Mouse (Mus musculus) cerebellum, adult 18-20 months (tissue): Measurements from ENCODE around the gene B4galt1.

Experiments
- DNase-seq, 2 experiments: peaks; one replicate each; pipeline ENCODE4 v3.0.0; 2021

B4galt1 gene

DNA sequence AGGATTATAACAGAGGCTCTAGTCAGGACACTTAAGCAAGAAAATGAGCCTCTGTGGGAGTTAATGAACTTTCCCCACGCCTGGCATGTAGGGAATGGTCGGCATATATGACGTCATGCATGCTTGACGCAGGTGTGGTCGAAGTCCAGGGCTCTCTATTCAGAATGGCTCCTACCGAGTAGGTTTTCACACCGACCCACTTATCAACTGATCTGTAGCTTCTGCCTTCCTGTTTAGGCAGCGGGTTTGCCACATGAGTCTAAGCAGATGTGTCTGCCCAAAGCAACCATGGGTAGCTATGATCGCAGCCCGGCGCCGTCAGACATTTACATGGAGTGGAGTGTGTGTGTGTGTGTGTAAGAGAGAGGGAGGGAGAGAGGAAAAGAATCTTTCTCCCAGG lies 14.6 kb downstream of the B4galt1 start:
- DNase-seq = no peak

DNA sequence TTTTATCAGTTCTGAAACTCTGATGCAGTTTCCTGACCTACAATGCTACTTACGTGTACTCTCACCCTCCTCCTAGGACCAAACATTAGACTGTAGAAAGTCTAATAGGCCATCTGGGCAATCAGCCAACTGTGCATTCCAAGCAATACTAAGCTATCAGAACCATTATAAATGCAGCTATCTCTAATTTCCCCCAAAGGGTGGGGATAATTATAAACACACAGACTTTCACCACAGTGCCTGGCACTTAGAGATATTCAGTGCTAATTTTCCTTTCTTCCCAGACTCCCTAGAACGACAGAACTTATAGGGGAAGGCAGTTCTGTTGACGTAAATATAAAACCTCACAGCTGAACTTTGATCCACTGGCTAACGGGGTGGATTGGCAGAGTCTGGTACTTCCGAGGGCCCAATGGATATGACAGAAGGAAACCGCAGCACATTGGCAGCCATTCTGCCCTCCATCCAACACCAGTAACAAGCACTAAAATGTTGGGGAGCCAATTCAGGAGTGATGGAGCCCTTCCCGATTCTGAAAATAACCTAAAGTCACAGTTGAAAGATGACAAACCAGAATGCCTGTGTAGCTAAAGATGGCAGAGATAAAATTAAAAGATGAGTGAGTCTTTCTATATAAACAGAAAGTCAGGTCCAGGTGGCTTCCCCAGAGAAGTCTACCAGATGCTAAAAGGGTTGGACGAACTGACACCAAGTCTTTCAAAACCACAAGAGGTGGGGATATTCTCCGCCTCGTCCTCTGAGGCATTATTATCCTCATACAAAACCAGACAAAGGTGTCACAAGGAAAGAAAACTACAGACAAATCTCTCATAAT lies 16.1 kb downstream of the B4galt1 start:
- DNase-seq = no peak

DNA sequence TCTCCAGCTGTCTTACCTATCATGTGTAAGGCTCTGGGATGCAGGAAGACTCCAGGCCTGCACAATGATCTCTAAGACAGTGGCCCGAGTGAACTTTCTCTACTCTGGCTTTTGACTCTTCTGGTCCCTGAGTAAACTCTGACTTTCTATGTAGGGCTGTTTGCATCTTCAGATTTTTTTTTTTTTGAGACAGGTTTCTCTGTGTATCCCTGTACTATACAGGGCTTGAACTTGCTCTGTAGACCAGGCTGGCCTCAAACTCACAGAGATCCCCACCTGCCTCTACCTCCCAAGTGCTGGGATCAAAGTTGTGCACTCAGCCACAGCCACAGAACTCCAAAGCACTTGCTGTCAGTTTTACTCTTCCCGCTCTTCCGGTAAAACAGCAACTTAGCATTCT lies 16.8 kb downstream of the B4galt1 start:
- no peak for DNase-seq

DNA sequence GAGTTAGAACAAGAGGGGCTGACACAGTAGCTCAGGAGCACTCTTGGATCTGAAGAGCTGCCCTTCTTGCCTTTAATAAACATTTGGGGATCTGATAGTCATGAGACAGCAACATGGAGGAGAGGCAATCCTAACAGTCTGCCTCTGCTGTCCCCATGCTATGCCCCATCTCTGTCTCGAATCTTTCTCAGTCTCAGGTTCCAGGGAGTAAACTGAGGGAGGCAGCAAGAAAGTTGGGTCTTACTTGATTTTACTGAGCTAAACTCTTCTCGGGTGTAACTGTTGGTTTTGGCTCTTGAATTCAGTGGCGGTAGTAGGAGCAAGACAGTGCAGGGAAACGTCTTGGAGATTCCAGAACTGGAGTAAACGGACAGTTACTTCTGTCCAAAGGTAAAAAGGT lies 18.9 kb downstream of the B4galt1 start:
- DNase-seq = no peak

DNA sequence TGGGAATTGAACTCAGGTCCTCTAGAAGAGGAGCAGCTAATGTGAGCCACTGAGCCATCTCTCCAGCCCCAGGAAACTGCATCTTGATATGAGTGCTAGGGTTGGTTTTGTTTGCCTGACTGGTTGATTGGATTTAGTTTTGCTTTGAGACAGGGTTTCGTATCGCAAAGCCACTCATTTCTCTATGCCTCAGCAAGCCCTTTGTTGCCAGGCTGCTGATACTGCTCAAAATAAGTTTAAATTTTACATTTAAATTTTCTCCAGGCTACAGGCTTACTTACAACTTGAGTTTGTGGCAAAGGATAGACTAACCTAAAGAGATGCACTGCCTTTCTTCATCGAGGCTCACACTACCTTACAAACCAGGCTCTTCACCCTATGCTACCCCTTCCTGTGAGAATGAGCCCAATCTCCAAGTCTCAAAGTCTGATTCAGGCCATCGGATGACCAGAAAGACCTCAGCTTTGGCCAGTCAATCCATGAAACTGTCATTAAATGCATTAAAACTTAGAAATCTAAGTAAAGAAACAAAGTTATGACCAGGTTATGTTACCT lies 19.5 kb downstream of the B4galt1 start:
- DNase-seq = no peak

DNA sequence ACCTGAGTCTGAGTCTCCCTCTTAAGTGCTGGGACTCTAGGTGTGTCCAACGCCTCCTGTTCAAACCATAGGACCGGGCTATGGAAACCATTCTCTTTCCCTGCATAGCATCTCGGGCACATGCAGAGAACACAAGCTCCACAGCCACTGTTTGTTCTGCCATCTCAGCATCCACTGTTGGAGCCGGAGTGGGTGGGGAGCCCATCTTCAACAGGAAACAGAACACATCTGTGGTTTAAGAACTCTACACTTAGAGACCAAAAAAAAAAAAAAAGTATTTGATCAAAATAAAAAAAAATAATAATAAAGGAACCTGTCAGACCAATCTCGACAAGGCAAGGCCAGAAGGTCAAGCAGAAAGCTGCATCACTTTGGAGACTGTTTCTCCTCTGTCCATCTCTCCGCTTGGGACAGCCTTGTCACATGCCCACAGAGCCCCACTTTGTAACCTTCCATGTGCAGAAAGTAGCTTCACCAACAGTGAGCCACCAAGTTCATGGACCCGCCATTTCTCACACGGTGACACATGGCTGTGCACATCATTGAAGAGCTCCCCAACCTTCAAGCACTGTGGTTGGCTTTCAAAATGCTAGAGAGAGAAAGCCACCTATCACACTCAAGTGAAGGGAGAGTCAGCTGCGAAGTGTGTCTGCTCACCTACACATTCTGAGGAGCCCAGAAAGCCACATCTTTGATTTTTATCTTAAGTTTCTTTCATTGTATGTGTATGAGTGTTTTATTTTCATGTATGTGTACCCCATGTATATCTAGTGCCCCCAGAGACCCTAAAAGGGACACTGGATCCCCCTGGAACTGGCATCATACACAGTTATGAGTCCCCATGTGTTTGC lies 20.2 kb downstream of the B4galt1 start:
- DNase-seq = no peak

DNA sequence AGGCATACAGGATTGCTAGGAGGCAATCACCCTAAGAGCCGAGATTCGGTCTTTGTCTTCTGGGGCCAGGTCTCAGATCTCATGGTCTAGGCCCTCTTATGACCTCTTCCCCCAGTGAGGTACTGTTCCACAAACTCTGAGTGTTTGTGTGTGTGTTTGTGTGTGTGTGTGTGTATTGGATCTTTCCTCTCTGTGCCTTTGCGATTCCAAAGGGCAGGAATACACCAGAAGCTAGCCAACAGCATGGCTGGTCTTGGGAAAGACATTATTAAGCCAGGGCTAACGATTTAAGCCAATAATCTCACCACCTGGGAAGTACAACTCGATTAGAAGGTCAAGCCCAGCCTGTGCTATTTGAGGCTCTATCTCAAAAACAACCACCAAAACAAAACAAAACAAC lies 23.3 kb downstream of the B4galt1 start:
- no peak for DNase-seq

DNA sequence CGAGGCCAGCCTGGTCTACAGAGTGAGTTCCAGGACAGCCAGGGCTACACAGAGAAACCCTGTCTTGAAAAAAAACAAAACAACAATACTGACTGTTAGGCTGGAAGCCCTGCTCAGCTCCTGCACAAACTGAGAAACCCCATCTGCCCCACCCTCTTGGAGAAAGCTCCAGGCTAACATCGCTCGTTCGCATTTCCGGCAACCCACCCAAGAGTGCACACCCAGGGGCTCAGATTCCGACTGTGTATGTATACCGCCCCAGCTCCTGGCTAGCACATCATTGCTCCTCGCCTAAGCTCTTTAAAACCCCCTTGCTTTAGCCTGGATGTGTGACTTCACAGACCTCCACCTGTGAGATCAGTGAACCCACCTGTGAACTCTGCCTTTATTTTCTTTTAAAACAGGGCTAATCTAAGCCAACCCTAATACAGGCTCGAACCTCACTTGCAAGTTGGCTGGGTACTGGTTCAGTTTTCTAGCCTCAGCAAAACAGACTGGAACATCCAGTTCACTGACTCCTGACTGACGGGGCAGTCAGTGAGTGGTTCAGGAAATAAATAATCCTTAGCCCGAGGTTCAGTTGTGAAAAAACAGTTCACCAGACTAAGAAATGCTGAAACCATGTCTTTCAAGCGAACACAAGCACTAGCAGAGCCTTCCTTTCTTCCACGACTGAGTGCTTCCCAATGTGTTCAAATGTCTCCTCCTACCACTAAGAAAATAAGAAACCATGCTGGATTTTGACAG lies 24.0 kb downstream of the B4galt1 start:
- no peak for DNase-seq

DNA sequence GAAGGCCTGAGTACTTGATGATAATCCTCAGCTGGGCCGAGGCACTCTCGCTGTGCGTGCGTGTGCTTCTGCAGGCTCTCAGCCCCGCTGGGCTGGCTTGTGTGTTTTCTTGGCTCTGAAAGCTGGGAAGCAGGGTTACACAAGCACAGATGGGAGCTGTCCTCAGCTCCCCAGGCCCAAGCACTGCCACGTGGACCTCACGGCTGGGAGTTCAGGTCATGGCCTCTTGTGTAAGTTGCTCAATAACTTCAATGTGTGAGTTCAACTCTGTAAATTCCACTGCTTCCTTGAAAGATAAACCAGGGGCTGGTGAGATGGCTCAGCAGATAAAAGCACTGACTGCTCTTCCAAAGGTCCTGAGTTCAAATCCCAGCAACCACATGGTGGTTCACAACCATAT lies 24.9 kb downstream of the B4galt1 start:
- DNase-seq = no peak

DNA sequence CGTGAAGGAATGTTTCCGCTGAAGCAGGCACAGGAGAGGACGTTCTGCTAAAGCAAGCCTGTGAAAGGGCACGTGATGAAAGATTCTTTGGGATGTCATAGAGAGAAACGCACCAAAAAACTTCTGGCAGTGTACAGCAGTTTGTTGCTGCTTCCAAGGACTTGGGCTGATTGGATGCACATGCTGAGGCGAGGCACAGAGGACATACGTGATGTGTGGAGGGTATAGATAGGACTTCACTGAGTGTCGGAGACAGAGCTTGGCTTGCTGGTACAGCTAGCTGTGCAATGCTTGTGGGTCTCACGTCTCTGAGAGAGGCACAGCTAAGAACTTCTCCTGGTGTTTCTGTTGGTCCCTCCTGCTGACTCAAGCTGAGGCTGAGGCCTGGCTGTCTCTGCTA lies 25.9 kb downstream of the B4galt1 start:
- no peak for DNase-seq

DNA sequence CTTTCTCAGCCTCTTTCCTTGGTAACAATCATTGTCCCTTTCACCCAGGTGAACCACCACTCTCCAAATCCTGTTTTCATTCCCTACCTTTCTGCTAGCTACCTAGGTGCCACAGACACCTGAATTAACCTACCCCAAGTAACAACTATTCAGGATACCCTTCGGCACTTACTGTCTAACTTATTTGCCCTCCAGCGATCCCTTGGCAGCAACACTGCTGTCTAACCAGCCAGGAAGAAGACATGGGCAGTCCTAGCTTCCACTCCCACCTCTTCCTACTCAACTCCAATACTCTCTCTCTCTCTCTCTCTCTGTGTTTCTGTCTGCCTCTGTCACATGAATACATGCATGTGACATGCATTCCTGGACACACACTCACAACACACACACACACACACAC lies 27.0 kb downstream of the B4galt1 start:
- DNase-seq = no peak

DNA sequence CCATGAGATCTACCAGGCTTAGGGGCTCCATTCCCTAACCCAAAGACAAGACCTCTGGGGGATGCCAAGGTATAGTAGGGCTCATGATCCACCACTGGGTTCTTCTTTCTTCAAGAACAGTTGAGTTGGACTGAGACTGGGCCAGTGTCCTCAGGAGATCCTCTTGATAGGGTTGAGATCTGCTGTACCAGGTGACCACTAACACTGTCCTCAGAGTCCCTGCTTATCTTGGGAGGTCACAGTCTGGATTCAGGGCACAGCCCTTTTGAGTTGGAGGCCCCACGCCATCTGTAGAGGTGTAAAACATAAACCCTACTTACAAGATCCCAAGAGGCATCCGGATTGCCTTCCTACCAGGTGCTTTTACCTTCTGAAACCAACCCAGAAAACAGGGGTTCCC lies 27.8 kb downstream of the B4galt1 start:
- DNase-seq = no peak

DNA sequence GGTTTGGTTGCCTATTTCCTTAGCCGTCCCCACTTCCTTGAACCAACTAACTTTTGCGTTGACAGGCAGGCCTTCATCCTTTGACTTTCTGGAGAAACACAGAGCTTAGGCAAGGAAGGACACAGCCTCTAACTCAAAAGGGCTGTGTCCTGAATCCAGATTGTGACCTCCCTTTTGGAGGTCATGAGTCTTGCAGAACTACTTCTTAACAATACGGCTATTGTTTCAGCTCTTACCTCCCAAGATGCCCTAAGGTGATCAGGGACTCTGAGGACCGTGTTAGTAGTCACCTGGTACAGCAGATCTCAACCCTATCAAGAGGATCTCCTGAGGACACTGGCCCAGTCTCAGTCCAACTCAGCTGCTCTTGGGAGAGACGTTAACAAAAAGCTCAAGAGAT lies 28.7 kb downstream of the B4galt1 start:
- no peak for DNase-seq

DNA sequence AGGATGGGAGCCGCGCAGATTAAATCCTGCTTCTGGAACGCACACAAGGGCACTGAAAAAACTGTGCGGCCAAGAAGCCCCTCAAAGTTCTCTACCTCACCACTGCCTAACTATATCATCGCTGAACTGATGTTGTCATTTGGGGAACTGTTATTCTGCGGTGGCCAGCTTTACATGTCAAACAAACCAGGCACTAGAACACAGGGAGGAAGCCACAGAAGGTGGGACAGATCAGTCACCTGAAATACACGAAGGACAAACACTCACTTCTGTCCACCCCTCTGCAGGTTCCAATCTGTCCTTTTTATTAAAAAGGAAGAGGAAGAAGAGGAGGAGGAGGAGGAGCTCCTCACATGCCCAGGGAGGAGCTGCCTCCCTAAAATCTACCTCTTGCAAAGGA lies 29.3 kb downstream of the B4galt1 start:
- DNase-seq = no peak

DNA sequence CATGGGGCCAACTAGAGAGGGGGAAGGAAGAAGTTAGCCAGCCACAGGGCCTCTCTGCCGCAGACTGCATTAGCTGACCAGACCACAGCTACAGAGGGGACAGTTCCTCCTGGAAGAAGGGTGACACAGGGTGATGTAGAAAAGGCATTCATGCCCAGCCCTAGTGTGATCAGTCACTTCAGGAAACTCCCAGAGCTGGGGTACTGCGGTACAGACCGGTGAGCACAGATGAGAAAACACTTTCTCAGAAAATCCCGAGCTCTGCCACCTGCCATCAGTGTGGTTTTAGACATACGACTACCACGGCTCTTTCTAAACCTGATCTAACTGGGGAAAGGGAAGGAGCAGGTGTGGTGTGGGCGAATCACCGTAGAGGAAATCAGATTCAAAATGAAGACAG lies 30.1 kb downstream of the B4galt1 start:
- no peak for DNase-seq

DNA sequence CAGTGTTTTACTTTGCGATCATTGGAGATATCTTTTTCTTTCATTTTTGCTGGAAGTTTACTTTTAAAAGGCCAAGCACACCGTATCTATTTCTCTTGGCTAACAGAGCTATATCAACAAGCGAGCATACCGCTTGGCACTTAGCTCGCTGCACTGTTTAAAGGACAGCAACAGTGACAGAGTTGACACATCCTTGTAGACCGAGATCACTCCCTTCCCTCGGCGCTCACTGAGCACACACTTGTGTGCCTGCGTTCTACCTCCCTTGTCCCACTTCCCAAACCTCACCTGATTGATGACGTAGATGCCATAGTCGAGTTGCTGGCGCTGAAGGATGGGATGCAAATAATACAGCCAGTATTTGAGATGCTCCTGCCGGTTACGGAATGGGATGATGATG lies 30.7 kb downstream of the B4galt1 start:
- DNase-seq = no peak

DNA sequence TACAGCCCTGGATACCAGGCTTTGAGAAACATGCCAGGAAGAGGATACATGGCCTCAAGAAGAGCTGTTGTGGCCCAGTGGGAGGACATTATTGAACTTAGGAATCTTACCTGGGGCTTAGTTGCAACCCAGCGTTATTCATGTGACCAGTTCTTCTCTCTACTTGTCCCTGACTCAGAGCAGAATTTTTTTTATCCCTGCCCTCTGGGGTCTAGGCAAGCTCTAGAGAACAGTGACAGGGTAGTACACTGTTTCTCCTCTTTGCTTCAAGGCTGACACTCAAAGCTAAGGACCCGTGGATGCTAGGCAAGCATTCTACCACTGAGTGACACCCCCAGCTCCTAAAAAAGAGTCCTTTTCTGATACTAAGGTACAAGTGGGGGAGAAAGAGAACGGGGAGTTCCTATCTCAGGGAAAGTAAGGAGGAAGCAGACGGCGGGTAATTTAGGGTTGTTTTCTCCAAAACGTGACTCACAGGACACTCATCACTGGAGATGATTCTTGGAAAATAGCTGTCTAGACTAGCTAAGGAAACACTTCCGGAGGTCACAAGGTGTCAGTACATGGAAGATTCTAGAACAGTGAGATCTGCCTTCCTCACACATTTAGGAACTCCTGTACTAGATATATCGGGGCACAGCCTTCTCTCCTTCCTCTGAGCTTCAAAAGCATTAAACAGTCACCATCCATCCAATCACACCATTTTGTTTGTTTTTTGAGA lies 32.3 kb downstream of the B4galt1 start:
- no peak for DNase-seq

DNA sequence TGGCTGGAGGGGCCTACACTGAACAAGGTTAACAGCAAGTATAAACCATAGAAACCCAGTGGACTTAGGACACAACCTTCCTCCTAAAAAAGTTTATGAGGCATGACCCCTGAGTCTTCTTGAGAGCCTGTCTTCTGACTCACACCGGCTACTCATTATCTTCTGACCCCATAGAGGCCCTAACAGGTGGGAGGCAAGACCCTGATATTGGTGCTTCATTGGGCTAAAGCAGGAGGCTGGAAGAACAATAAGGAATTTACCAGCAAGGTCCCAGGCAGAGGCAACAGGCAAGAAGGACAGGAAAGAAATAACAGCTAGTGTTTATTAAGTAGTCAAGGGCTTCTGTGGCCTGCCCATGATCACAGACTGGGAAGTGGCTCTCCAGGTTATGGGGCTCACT lies 32.9 kb downstream of the B4galt1 start:
- no peak for DNase-seq

DNA sequence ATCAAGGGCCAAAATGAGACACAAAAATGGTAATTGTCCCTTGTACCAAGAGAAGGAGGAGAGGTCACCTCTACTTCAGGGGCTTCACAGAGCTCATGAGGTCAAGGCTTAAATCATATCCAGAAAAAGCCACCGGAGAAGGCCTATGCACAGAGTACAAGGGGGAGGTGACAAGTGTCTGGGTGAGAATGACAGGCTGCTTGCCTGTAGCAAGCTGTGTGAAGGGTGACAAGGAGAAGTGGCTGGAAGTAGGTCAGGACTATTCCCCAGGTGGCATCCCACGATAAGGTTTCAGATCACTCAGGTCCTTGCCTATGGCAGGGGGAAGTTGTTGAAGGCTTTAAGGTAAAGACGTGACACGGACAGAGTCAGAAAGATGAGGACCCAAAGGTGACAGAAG lies 33.8 kb downstream of the B4galt1 start:
- no peak for DNase-seq

DNA sequence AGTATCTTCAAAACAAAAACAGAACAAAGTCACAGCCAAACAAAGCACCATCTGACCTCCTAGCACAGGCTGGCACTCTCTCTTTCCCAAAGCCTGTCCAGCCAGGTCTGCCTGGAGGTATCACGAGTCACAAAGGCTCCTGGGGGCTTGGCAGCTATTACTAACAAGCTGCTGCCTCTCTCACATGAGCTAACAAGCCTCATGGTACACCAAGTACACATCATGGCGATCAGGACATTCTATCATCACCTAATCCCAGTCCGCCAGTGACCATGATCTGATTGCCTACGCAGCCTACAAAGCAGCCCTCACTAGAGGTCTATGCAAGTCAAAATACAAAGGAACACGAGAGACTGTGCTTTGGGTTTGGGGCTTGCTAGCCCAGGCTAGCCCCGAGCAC lies 34.7 kb downstream of the B4galt1 start:
- no peak for DNase-seq

DNA sequence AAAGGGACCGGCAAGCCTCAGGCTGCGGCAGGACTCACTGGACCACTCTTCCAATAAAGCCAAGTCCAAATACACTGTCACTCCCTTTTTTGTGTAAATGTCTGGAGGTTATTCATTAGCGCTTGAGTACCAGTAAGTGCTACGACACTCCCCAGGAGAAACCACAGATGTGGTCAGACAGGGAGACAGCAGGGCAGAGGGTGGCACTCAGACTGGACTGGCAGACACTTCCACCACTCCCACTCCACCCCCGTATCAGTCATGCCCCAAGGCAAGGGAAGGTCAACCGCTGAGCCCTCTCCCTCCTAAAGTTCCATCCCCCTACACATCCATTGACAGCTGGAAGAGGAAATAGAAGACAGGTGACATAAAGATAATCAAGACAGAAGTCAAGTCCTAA lies 35.4 kb downstream of the B4galt1 start:
- DNase-seq = no peak

DNA sequence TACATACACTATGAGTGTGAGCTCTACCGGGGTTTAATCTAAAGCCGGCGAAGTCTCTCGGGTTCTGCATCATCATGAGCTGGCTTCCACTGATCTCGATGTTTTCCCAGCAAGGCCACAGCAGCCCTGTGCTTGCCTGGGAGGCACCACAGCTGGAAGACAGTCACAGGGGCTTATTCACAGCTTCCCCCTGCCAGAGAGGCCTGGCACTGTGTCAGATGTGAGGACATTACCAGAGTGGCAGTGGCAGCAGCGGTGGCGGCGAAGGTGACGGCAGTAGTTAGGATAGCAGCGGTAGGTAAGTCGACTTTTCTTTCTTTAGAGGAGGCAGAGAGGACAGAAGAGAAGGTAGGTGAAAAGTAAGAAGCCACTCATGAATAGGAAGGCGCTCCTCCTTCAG lies 35.9 kb downstream of the B4galt1 start:
- no peak for DNase-seq
